Mouse (Mus musculus): ENCODE data around the gene Krt77.
A peak's percentile ranks its signal among the peaks of the same experiment; 100 is the strongest.

The Krt77 gene

DNA sequence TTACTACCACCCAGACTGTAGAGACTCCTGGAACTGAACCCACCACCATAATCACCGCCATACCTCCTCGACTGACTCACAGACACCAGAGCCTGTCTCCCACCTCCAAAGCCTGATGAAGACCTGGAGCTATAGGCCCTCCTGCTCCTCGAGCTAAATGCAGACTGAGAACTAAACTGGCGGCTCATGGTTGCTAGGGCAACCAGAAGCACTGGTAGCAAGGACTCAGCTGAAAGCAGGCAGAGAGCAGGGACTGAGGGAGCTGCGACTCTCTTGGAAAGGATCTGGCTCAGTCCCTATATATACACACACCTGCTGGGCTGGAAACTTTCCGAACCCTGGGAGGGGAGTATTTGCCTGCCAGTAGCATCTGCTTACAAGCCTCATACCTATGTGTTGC, at the start of gene Krt77:
TSS of gene Krt77 (minus strand) at position 275 of the 400 bp plus-strand sequence.
- no peak for DNase-seq

- DNase-seq: no peak
Measured at GRCm38 (mm10) chr15:101916072-101916471, 46.6 kb upstream of the Krt77 start.

DNA sequence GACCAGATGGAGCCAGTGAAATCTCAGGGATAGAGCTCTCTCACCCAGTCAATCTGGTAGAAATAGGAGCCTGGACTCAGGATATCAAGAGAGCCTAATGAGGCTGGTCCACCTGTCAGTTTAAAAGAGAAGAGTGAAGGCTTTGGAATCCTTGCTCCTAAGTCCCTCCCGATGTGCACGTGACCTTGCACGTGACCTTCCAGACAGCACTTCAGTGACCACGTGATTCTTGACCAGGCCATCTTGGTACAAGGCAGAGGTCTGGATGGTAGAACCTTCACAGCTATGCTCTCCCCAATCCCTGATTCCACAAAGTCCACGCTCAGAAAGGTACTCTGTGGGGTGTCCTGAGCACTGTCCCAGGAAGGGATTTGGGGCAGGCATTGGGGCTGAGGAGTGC, 35.3 kb upstream of the Krt77 start:
- no peak for DNase-seq

DNA sequence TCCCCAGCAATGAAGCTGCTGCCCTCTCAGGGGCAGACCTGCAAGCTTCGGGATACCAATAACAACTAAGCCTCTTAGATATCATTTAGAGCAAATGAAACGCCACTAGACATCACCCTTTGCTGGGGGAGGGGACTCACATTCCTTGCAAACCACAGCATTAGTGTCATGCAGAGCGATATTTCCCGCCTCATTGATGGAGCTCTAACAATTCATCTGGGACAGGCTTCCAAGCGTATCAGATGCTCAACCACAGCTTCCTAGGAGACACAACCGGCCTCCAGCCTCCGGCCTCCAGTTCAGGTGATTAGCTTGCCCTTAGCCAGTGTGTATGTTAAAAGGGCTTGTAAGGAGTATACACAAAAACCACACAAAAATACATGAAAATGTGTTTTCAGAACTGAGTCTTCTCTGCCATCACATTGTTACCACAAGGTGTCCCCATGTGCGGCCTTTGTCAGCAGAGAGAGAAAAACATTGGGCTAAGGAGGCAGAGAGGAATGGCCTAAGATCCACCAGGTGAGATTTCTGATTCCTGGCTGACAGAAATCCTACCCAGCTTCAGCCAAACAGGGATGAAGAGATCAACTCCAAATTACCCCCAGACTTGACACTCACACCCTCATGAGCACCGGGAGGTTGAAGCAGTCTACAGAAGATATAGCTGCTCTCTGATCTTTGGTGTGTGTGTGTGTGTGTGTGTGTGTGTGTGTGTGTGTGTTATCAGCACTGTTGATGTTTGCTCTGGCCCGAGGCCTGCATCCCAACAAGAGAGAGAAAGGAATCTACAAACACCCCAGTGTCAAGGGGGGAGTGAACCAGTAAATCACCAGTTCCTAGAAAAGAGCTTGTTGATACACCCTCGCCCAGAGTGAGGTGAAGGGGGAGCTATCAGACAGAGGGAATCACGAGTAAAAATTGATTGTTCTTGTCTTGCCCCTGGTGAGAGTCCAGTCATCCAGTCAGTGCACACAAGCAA, 33.0 kb upstream of the Krt77 start:
- no peak for DNase-seq

DNA sequence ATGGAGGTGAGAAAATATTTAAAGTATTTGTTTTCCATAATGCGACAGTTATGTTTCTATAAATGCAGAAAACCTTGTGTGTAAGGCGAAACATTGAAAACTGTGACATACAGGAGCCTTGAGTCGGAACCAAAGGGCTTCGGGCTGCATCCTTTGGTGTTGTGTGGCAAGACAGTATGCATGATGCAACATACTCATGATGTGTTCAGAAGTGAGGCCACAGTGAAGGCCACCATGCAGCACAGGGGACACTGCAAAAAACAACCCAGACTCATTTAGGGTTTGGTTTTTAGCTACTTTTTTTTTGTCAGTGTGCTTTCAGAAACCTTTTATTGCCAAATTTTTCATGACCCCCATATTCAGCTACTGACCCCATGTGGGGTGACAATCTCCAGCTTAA, 25.7 kb upstream of the Krt77 start:
- DNase-seq: no peak

DNA sequence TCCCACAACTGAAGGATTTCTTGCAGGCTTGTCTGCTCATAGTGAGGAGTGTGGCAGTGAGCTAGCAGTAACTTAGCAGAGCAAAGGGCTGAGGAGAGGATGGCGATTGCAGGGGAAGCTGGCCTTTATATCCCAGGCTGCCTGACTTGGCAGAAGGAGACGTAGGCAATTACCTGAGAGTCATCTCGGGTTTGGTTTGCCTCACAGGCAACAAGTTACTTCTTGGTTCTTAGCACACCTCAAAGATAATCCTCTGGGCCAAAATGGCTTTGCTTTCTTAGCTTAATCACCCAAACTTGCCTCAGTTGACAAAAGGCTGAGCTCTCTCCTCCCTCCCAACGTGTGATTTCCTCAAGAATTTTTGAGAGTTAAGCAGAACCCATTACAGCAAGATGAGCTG, 23.3 kb upstream of the Krt77 start, which contains the start of gene Krt76:
TSS of gene Krt76 (minus strand) at position 101 of the 400 bp plus-strand sequence.
- DNase-seq: no peak

DNA sequence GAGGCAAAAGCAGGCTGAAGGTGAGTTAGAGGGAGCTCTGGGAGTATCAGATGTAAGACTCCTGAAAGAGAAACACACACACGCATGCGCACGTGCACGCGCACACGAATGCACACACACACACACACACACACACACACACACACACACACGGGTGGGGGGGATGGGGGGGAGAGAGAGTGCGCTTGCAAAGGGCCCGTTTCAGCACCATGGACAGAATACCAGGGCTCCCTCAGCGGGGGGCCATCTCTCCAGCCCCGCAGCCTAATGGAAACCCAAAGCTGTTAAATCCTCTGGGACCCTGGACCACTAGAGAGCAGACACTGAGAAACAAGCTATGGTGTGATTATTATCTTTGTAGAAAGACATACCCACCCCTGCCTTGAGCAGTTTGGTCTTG, 10.3 kb upstream of the Krt77 start:
- DNase-seq: no peak

GRCm38 (mm10) chr15:101878041-101878440, 8.5 kb upstream of the Krt77 start:
- DNase-seq: no peak

- no peak for DNase-seq
Measured at GRCm38 (mm10) chr15:101874383-101874782, 4.9 kb upstream of the Krt77 start.

DNA sequence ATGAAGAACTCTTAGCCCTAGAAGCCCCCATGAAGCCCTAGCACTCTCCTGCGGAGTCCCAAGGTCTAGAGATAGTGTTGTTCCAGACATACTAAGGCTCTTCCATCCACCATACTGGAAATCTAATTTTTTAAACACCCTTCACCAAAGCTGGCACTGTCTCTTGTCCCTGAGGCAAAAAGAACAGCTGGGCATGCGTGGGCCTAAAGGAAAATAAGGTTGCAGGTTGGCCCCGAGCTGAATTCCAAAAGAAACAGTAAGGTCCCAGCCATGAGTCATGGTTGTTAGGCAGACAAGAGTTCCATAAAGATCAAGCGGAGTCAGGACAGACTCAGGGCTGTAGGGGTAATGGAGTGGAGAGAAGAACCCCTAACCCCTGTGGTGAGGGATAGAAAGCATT, 3.7 kb upstream of the Krt77 start:
- no peak for DNase-seq

GRCm38 (mm10) chr15:101866754-101867153, 2.8 kb downstream of the Krt77 start:
- no peak for DNase-seq

- DNase-seq: no peak
Measured at GRCm38 (mm10) chr15:101860421-101861130, 8.9 kb downstream of the Krt77 start.

DNA sequence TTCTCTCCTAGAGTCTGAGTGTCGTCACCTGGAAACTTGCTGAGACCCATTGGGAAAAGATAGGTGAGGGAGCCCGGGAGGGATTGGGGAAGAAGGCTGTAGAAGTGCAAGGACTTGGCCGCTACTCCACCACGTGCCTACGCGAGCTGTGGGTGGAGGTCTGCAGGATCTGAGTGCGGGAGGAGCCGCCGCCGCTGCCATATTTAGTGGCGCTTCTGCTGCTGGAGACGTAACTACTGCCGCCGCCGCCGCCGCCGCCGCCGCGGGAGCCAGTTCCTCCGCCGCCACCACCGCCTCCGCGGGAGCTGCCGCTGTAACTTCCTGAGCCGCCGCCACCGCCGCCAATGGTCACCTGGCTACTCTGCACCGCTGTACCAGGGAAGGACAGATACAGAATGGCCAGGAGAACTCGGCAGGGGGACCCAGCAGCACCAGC, 9.8 kb downstream of the Krt77 start:
- no peak for DNase-seq

DNA sequence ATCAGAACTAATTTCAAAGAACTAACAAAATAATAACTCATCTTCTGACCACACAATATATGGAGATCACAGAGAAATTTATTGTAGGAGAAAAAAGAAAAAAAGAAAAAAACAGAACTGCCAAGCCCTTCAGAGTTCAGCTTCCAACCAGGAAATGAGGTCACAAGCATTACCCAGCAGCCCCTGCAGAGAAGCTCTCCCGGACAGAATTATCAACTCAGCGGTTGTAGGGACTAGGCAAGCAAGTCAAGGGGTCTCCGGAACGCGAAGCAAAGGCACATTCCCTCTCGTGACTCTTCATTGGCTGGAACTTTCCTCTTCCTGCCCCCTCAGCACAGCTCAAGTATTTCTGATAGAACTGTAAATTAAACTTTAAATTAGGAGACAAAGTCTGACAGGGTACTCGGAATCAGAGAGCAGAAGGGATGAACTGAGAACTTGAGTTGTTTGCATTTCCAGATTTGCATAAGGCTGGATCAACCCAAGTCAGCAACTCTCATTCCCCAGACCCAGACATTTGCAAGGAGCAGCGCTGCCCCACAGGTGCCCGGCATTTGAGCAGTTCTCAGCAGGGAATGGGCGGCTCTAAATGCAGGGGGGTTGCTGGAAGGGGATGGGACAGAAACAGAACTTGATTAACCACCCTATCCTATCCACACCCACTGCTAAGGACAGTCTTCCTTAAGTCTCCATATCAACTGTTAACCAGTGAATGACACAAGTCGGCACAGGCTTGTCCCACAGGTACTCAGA, 10.7 kb downstream of the Krt77 start:
- DNase-seq: no peak

GRCm38 (mm10) chr15:101856696-101857095, 12.8 kb downstream of the Krt77 start:
- no peak for DNase-seq

DNA sequence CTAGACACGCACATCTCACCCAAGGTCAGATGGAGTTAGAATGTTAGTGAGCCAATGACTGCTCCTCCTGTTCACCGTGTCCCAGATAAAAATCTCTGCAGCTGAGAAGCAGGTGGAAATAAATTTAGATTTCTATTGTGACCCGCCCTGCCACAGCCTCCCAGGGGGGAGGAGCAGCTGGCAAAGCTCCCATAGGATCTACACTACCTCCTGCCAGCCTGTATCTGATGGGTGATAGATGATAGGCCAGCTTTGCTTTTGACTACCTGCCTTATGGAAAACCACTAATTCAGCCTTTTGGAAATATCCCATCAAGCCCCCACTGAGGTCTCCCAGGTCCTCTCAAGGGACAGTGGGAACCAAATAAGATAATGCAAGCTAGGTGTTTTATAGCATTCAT, 13.8 kb downstream of the Krt77 start:
- DNase-seq: no peak

DNA sequence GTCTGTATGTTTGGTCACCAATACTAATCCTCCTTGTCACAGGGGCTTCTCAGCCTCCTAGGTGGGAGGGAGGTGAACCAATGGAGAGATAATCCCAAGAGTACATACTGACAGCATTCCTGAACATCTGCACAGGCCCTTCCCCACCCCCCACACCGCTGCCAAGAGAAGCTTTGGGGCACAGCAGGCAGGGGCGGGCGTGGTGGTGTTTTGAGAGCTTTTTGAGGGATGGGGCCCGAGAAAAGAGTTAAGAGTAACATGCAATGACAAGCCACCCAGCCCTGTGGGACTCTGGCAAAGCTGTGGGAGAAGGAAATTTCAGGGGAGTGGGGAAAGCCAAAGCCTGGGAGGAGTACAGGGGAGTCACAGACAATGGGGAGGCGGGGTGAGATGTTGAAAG, 15.2 kb downstream of the Krt77 start:
- DNase-seq: no peak

GRCm38 (mm10) chr15:101852571-101852970, 16.9 kb downstream of the Krt77 start:
- no peak for DNase-seq

DNA sequence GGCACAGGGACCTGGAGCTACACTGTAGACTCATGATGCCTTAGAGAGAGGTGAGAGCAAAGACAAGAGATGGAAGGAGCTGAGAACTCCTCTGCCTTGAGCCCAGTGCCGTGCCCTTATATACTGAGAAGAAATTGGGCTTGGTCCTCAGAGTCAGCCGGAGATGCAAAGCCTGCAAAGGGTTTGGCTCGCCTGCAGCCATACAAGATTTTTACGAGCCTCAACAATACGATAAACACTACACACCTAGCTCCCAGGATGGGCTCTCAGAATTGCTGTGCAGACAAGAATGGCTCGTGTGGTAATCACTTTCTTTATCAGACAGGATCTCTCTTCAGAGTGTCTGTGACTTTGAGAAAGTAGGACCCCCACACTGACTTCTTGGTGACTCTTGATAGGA, 18.8 kb downstream of the Krt77 start, which contains the start of gene Krt1:
TSS of gene Krt1 (minus strand) at position 101 of the 400 bp plus-strand sequence.
- DNase-seq: no peak

DNA sequence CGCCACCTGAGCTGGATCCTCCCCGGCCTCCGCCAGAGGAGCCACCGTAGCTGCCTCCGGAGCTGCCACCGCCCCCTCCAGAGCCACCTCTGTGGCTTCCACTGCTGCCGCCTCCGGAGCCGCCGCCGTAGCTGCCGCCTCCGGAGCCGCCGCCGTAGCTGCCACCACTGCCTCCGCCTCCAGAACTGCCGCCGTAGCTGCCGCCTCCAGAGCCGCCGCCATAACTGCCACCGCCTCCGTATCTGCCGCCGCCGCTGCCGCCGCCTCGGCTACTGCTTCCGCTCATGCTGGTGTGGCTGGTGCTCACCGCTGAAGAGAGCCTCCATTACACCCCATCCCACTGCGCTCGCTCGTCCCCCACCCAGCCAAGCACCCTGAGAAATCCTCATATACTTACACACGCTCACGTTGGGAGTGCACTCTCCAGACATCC, 23.5 kb downstream of the Krt77 start:
- peak in 1 of 2 experiments; percentile 13 for DNase-seq

- no peak for DNase-seq
Measured at GRCm38 (mm10) chr15:101843192-101843591, 26.3 kb downstream of the Krt77 start.

- no peak for DNase-seq
Measured at GRCm38 (mm10) chr15:101834784-101835328, 34.6 kb downstream of the Krt77 start.

GRCm38 (mm10) chr15:101833131-101833530, 36.4 kb downstream of the Krt77 start:
- no peak for DNase-seq

All from thymus, adult 18-20 months (tissue).